Mouse (Mus musculus) cerebellum, postnatal 36 days (tissue): ENCODE measurements around the gene Shisa6.
"Not testable (repeated sequence)": the region's sequence is repeated elsewhere in the genome, so short reads cannot be mapped to it uniquely, and the experiment has no call there.

Experiments
- DNase-seq, 2 experiments: peaks; one replicate each; pipeline ENCODE4 v3.0.0; 2021 to 2022; ENCODE audit warnings: mixed read lengths in 2 of 2

The Shisa6 gene

DNA sequence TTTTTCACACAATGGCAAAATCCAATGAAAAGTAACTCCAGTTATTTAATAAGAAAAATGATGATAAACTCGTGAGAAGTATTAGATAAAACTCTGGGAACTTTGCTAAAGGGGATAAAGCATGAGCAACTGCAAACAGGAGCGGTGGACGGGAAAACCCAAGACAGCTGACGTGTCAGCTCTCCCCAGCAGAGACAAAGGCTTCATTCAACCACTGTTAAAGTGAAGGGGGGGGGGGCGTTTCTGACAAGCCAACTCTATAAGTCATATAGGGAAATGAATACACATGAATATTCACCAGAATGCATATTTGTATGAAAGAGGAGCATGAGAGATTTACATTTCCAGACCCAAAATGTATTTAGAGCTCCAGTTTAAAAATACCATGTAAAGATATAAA is 83.1 kb downstream of the Shisa6 start:
- DNase-seq: no peak

- no peak for DNase-seq
Measured at GRCm38 (mm10) chr11:66426129-66426528, 99.6 kb downstream of the Shisa6 start.

DNA sequence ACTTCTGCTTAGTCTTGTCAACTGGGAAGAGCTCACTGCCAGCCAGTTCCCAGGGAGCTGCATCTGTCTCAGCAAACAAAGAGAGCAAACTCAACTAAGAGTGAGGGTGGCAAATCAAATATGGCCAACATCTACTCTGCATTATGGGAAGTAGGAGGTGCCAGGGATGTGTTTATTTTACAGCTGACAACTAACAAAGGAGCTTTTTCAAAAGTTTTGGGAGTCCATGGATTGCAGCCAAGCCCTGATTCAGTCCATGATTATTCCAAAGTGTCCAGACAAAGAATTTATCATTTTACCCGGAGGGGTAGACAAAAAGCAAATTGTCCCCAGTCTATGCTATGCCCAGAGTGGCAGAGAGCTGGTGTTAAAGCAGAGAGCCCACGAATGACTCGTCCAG is 107.5 kb downstream of the Shisa6 start:
- DNase-seq: no peak

GRCm38 (mm10) chr11:66408721-66409120 is 117.0 kb downstream of the Shisa6 start:
- DNase-seq: not testable (repeated sequence)

DNA sequence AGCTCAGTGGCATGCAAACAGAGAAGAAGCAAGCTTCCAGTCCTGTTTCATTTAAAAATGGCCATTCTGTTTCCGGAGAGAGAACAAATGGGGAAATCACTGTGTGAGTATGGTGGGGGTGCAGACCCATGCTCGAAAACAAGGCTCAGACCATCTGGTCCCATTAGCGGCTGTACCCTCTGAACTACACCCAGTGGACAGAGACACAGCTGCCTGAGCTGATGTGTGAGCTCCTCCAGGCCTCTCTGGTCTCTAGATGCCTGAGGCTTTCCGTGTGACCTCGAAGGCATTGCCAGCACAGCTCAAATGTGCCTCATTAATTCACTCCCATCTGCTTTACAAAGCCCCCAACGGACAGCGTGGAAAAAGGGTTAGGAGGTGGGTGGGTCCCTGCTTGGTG is 125.7 kb downstream of the Shisa6 start:
- DNase-seq: no peak

- DNase-seq: no peak
Measured at GRCm38 (mm10) chr11:66387561-66387960, 138.2 kb downstream of the Shisa6 start.

GRCm38 (mm10) chr11:66371796-66372195 is 154.0 kb downstream of the Shisa6 start:
- no peak for DNase-seq

DNA sequence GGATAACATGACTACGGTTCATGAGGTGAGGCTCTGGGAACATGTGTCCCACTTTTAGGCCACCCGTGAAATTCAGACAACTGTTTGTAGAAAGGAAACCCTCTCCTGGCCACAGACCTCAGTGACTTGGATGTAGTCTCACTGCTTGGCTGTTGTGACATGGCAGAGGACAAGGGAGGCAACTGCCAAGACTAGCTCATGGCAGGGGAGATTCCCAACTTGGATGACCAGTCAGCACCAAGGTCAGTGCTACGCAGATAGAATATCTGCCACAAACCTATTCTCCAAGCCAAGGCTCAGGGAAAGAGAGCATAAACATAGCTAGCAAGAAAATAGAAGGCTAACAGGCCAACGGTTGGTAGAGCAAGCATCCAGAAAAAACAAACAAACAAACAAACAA is 156.0 kb downstream of the Shisa6 start:
- DNase-seq: no peak

GRCm38 (mm10) chr11:66366809-66367685 is 158.7 kb downstream of the Shisa6 start:
- DNase-seq: no peak

DNA sequence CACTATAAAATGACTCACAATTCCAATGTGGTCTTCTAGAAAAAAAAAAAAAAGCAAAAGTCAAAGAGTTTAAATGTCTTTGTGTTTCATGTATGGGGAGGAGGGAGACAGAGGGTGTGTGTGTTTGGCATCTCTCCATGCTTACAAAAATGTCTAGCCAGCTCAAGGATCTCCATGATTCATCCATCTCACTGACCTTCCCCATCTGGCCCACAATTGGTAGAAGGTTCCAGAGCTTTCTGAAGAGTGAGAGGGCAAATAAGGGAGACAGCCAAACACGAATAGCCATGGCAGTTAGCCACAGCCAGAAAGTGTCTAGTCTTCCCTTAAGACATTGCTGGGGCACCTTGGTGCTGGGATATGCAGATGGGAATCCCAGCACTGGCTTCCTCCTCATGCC is 166.0 kb downstream of the Shisa6 start:
- no peak for DNase-seq

GRCm38 (mm10) chr11:66344822-66345221 is 180.9 kb downstream of the Shisa6 start:
- DNase-seq: no peak

DNA sequence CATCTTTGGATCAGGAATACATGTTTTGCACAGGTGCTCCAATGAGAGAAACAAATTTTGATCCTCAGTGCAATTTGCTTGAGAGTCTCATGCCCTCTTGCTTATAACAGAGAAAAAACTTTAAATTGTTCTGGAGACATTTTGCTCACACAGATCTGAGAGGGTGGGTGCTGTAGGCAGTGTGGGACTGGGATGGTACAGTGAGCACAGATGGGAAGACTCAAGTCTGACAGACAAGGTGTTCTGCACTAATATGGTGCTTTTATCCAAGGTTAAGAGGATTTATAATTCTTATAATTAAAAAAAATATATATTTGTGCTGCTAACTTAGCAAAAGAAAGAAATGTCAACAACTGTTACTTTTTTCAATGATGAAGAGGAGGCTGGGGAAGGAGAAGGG is 189.5 kb downstream of the Shisa6 start:
- DNase-seq: no peak

GRCm38 (mm10) chr11:66312764-66313163 is 213.0 kb downstream of the Shisa6 start:
- DNase-seq: peak; percentile 14 to 30

DNA sequence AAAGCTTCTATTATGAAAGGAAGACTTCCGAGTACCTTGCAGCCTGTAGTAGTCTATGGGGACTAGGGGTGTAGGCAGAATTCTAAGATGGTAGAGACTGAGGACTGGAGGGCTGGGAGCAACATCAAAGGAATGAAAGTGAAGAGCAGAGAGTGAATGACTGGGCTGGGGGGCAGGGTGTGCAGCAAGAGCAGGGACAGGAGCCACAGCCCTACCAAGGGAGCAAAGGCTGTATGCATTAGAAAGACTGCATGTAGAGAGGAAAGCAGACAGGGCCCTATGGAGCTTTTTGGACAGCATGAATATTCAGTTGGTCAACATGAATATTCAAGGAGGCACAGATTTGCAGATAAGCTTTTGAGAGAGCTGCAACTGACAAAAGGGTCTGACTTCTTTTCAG is 221.4 kb downstream of the Shisa6 start:
- no peak for DNase-seq

- no peak for DNase-seq
Measured at GRCm38 (mm10) chr11:66274707-66275081, 251.1 kb downstream of the Shisa6 start.

DNA sequence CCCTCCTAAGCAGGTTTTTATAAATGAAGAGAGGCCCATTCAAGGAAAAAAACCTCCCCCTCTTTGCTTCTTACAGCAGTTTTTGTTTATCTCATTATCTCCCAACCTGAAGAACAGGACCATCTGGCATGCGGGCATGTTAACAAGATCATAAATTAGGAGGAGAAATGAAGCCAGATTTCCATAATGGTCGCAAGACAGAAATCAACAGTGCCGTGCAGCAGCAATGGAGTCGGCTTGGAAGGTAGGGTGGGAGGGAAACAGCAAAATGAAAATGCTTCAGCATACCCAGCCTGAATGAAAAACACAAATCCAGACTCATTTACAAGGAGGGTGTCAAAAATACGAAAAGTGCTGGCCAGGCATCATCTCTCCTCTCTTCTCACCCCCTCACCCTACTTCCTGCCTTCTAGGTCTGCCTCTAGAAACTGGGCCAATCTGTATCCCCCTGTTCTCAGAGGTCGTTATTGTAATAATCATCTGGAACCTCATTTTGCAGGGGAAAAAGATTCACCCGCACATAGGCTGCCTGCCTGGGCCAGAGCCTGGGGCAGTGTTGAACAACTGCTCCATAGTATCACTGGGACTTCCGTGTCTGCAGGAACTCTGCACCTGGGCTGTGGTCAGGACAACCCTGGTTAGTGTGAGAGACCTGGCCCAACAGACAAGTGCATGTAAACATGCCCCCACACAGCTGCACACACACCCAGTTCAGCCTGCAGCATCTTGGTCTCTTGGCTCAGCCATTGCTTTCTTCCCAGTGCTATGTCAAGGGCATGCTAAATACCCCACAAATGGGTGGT is 251.7 kb downstream of the Shisa6 start:
- DNase-seq: peak in 1 of 2 experiments; percentile 8

GRCm38 (mm10) chr11:66267029-66267428 is 258.7 kb downstream of the Shisa6 start:
- no peak for DNase-seq

- no peak for DNase-seq
Measured at GRCm38 (mm10) chr11:66265336-66265990, 260.3 kb downstream of the Shisa6 start.

DNA sequence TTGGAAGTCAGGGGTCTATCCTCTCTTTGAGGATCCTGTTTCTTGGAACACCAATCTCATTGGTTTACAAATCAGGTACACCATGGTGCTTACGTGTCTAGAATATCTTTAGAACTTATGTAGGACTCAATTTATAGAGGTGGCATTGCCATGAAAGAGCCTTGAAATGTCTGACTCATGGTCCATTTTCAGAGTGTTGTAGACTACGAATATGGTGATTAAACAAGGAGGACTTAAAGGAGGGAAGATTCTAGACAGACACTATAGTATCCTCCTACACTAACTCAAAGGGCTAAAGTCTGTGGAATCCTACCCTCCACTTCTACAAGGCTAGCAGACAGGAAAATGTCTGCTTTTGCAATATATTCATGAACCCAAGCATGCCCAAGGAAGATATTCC is 265.6 kb downstream of the Shisa6 start:
- no peak for DNase-seq

DNA sequence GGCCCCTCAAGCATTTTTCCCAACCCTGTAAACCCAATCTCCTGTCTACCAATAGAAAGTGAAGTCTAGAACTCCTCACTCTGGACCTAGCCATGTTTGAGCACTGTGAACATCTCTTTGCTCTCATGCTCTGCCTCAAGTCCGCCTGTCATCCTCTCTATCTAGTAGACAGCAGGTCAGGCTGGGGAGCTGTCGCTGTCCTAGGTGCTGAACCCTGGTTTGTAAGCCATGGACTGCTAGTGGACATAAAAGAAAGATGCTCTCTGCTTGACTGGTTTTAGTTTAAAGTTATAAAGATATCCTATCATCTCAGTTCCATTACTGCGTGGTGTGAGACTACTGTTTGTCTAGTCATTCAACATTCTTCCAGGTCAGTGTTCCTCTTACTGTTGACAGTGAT is 266.9 kb downstream of the Shisa6 start:
- DNase-seq: no peak

DNA sequence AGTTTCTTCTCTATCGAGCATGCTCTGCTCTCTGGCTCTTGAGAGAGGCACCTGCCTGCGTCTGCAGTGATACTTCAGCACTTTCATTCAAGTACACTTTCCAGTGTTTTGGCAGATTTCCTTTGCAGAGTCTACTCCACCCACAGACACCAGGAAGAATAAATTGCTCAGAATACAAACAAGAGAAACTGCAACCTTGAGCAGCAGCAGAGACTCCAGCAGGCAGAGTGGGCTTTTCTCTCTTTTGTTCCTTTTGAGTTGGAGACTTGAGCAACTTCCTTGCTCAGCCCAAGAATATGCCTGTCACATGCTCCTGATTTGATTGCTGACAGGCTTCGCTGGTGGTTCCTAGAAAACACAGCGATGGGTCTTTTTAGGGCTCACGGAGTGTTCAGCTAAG is 278.6 kb downstream of the Shisa6 start:
- no peak for DNase-seq

DNA sequence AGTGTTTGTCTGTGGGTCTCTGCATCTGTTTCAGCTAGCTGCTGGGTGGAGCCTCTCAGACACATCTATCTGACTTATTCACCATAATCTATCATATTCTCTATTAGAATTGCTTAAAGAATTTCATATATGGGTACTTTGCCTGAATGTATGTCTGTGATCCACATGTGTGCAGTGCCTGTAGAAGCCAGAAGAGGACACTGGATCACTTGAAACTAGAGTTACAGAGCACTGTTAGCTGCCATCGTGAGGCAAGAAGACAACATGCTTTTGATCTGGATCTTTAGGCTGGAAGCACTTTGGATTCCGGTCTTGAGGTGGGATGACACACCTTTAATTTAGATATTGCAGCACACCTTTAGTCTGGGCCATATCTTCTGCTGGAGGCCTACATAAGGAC is 289.2 kb downstream of the Shisa6 start:
- no peak for DNase-seq

DNA sequence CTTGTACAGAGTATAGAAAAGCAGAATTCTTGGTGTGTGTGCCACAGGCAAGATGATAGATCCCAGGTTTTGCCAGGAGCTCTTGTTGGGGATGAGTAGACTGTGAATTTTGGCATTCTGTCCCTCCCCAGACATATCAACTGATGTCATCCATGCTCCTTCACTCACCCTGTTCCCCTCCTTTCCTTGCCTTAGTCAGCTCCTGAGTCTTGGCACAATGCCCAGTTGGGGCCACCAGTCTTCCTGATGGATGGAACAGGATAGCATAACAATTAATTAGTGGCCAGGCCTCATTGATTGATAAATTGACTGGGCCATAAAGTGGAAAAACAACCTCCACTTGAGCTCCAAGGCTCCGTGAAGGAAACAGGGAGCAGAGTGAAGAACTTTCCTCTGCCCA is 292.9 kb downstream of the Shisa6 start:
- no peak for DNase-seq

- peak; percentile 26 to 43 for DNase-seq
Measured at GRCm38 (mm10) chr11:66222133-66222532, 303.6 kb downstream of the Shisa6 start.
